Mouse (Mus musculus) liver, embryonic 16.5 days (tissue): ENCODE data around the gene Dscaml1. TPM values are rescaled to one million over a fixed set of nuclear protein-coding genes. Genes with fewer than 3 reads are reported as not detected.

Experiments
- ATAC-seq: fragments of 200-750 bp; cut with Nextera tagmentation; 2 replicates; pipeline ENCODE4 v1.8.0; 2017; ENCODE audit warnings: low read depth, mild to moderate bottlenecking, moderate number of reproducible peaks, moderate library complexity
- H3K27ac ChIP-seq: fragments of 300-500 bp; sonication (generic); 2 replicates; pipeline ENCODE4 v1.5.1; 2014; ENCODE audit warnings: mild to moderate bottlenecking, low read length
- H3K27me3 ChIP-seq: fragments of 300-500 bp; sonication (generic); 2 replicates; pipeline ENCODE4 v1.6.1; 2014; ENCODE audit warnings: low read depth, low read length, mixed read lengths; ENCODE audit not compliant: control insufficient read depth, insufficient read depth
- H3K36me3 ChIP-seq: fragments of 300-500 bp; sonication (generic); 2 replicates; pipeline ENCODE4 v1.6.1; 2014; ENCODE audit warnings: mild to moderate bottlenecking; ENCODE audit not compliant: control insufficient read depth, insufficient read depth
- H3K4me1 ChIP-seq: fragments of 300-500 bp; sonication (generic); 2 replicates; pipeline ENCODE4 v1.6.1; 2014; ENCODE audit warnings: low read depth, low read length, mixed read lengths; ENCODE audit not compliant: control insufficient read depth
- H3K4me2 ChIP-seq: fragments of 300-500 bp; sonication (generic); 2 replicates; pipeline ENCODE4 v1.6.1; 2014; ENCODE audit warnings: low read depth, low read length, mixed read lengths
- H3K4me3 ChIP-seq: fragments of 300-500 bp; sonication (generic); 2 replicates; pipeline ENCODE4 v1.5.1; 2014; ENCODE audit warnings: low read depth, mild to moderate bottlenecking, low read length
- H3K9ac ChIP-seq: fragments of 300-500 bp; sonication (generic); 2 replicates; pipeline ENCODE4 v1.6.1; 2014; ENCODE audit warnings: low read depth, low read length
- H3K9me3 ChIP-seq: fragments of 300-500 bp; sonication (generic); replicated peaks from 2 replicates; pipeline ENCODE4 v1.6.1; 2016; ENCODE audit warnings: low read length; ENCODE audit not compliant: control insufficient read depth
- WGBS: fragments of 180-500 bp; shearing (Covaris S2); extraction: QIAGEN DNeasy Blood & Tissue Kit; methylation state at CpG from one replicate; pipeline ENCODE4 v1.1.7; 2014; ENCODE audit not compliant: insufficient replicate concordance; 5-methylcytosine and 5-hydroxymethylcytosine counted together
- polyA plus RNA-seq: library from polyadenylated mRNA; unstranded; fragments of >200 nt; fragmentation: Nextera tagmentation; extraction: Ambion mirVana; gene quantifications from 2 replicates; pipeline ENCODE4 v1.2.1, GENCODE M21; 2015

Dscaml1 gene
- polyA plus RNA-seq, 1 experiment from 2014 or later, result not detected

DNA sequence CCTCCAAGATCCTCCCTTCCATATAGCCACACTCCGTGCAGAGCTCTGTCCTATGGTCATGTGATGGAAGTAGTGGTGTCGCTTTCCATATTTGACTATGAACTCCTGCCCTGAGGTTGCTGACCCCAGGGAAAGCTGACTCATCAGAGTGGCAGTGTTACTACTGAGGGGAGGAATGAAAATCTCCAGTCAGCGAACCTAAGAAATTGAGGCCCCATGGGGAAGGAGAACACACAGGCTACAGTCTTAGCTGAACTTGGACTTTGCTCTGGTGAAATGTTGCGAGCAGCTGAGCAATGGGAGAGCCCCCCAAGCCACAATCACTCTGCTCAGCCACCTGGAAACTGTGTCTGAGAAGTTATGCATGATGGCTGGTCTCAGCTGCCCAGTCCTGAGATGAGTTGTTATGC is 60.2 kb downstream of the Dscaml1 start:
- H3K27ac ChIP-seq, result no peak overlapping the region
- no peak for ATAC-seq

GRCm38 (mm10) chr9:45487179-45487801 is 60.9 kb downstream of the Dscaml1 start:
- Histone ChIP-seq H3K9ac (no peak overlapping the region), H3K36me3 (no peaks in the 10 kb centered on the region), H3K27me3 (no peaks in the 10 kb centered on the region), H3K4me1 (no peaks in the 10 kb centered on the region), H3K4me2 (no peak overlapping the region), H3K27ac (no peak overlapping the region), H3K9me3 (no peaks in the 10 kb centered on the region), H3K4me3 (no peak overlapping the region)
- 66% methylated on average over 12 of the region's 12 CpGs for WGBS
- ATAC-seq, result no peak

More for the DNA sequence above, 60.2 kb downstream of the Dscaml1 start:
- no peaks in the 10 kb centered on the region for H3K27me3 ChIP-seq
- H3K4me3 ChIP-seq, result no peak overlapping the region
- H3K4me2 ChIP-seq, result no peak overlapping the region
- H3K4me1 ChIP-seq, result no peaks in the 10 kb centered on the region
- H3K9me3 ChIP-seq, result no peaks in the 10 kb centered on the region
- WGBS, result 50% methylated on average over 4 of the region's 4 CpGs
- no peaks in the 10 kb centered on the region for H3K36me3 ChIP-seq
- H3K9ac ChIP-seq, result no peak overlapping the region

DNA sequence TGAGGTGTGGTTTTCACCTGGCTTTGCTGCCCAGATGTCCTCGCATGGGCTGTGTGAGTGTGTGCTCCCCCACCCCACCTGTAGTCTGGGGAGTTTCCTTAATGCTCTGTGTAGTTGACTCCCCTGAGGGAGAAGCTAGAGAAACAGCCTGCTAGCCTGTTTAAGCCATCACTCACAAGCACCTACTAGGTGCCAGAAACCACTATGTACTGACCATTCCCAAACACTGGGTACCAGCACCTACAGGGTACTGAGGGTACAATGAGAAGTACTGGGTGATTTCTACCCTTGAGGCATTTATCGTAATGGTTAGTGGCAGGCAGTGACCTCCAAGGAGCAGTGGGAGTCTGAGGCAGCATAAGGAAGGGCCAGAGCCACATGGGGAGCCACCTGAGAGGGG is 64.5 kb downstream of the Dscaml1 start:
- Histone ChIP-seq H3K9ac (no peak overlapping the region), H3K36me3 (no peaks in the 10 kb centered on the region), H3K9me3 (no peaks in the 10 kb centered on the region), H3K27me3 (no peaks in the 10 kb centered on the region), H3K4me1 (no peaks in the 10 kb centered on the region), H3K27ac (no peak overlapping the region), H3K4me3 (no peak overlapping the region), H3K4me2 (no peak overlapping the region)
- 50% methylated on average over 2 of the region's 2 CpGs for WGBS
- no peak for ATAC-seq

DNA sequence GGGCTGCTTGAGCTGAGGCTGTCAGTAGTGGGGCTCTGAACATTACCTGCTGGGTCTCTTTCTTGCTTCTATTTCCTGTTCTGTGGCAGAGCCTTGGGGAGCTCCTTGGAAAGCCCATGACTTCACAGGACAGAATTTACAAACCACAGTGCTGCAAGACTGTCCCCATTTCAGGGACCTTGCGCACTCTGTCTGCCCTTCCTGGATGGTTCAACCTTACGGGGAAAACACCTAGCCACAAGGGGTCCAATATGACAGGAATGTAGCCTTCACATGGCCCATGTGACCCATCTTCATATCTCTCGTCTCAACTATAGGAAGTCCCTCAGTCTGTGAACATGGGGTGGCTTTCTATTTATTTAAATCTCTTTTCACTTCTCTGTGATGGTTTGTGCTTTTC is 68.5 kb downstream of the Dscaml1 start:
- Histone ChIP-seq H3K4me1 (no peaks in the 10 kb centered on the region), H3K9me3 (no peaks in the 10 kb centered on the region)
- WGBS, result 51% methylated on average over 3 of the region's 3 CpGs

DNA sequence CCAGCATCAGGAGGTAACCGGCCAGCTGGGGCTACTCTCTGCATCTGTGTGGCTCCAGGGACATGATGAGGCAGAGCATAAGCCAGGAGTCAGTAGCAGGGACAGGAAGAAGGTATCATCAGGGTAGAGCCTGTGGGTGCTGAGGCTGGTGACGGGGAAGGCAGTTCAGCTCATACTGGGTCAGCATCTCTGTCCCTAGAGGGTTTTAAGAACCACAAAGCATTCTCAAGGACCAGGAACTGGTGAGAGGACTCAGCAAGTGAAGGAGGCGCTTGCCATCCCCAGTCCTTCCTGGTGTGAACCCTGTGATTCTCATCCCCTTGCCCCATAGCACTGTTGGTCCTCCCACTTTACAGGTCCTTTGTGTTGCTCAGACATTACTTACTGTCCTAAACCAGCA is 69.9 kb downstream of the Dscaml1 start:
- no peak overlapping the region for H3K4me2 ChIP-seq
- H3K4me1 ChIP-seq, result no peaks in the 10 kb centered on the region
- H3K27me3 ChIP-seq, result no peaks in the 10 kb centered on the region
- no peaks in the 10 kb centered on the region for H3K36me3 ChIP-seq
- no peaks in the 10 kb centered on the region for H3K9me3 ChIP-seq
- no peak overlapping the region for H3K9ac ChIP-seq
- no peak for ATAC-seq
- 56% methylated on average over 3 of the region's 3 CpGs for WGBS
- H3K27ac ChIP-seq, result no peak overlapping the region
- no peak overlapping the region for H3K4me3 ChIP-seq

More for the DNA sequence above, 68.5 kb downstream of the Dscaml1 start:
- no peak overlapping the region for H3K9ac ChIP-seq
- no peak for ATAC-seq
- H3K36me3 ChIP-seq, result no peaks in the 10 kb centered on the region
- no peak overlapping the region for H3K4me3 ChIP-seq
- H3K27ac ChIP-seq, result no peak overlapping the region
- H3K4me2 ChIP-seq, result no peak overlapping the region
- H3K27me3 ChIP-seq, result no peaks in the 10 kb centered on the region

- 38% methylated on average over 1 of the region's 1 CpGs for WGBS
- H3K4me1 ChIP-seq, result no peaks in the 10 kb centered on the region
- no peaks in the 10 kb centered on the region for H3K9me3 ChIP-seq
- no peaks in the 10 kb centered on the region for H3K27me3 ChIP-seq
- H3K27ac ChIP-seq, result no peak overlapping the region
- no peak overlapping the region for H3K4me3 ChIP-seq
- no peak overlapping the region for H3K4me2 ChIP-seq
- no peak for ATAC-seq
- no peak overlapping the region for H3K9ac ChIP-seq
- no peaks in the 10 kb centered on the region for H3K36me3 ChIP-seq
These were observed 70.5 kb downstream of the Dscaml1 start for GRCm38 (mm10) chr9:45496944-45497343.

GRCm38 (mm10) chr9:45499267-45499666 is 72.8 kb downstream of the Dscaml1 start:
- Histone ChIP-seq H3K36me3 (no peaks in the 10 kb centered on the region), H3K4me3 (no peak overlapping the region), H3K4me2 (no peak overlapping the region), H3K9ac (no peak overlapping the region), H3K27ac (no peak overlapping the region), H3K27me3 (no peaks in the 10 kb centered on the region), H3K4me1 (no peaks in the 10 kb centered on the region), H3K9me3 (no peaks in the 10 kb centered on the region)
- WGBS, result 22% methylated on average over 10 of the region's 10 CpGs
- no peak for ATAC-seq

DNA sequence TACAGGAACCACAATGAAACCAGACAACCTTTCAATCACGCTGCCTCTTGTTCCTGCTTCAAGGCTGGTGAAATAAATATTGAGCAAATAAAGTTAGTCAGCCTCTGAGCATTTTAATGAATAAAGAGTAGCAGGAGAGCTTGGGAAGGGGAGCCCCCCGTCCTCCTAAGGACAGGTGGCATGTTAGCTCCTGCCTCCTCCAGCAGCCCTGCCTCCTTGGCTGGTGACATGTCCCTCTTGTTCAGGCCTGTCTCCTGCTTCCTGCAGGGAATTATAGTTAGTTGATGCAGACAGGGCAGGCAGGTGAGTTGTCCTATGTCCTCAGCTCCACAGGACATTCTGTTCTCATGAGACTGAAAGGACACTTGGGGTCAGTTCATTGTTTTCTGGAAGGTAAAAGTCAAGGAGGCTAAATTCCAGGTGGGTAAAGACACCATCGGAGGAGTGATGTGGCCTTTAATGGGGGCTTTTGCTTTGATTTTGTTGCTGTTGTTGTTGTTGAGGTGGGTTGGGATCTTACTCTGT is 73.7 kb downstream of the Dscaml1 start:
- WGBS, result 55% methylated on average over 3 of the region's 3 CpGs

GRCm38 (mm10) chr9:45501295-45501927 is 75.0 kb downstream of the Dscaml1 start:
- no peak for ATAC-seq
- Histone ChIP-seq H3K9me3 (no peaks in the 10 kb centered on the region), H3K4me2 (no peak overlapping the region), H3K36me3 (no peaks in the 10 kb centered on the region), H3K4me1 (no peaks in the 10 kb centered on the region; the same call in 1 of the 2 replicates), H3K9ac (no peak overlapping the region), H3K4me3 (no peak overlapping the region), H3K27me3 (no peaks in the 10 kb centered on the region), H3K27ac (no peak overlapping the region)
- WGBS, result 53% methylated on average over 5 of the region's 5 CpGs

More for the DNA sequence above, 73.7 kb downstream of the Dscaml1 start:
- H3K4me3 ChIP-seq, result no peak overlapping the region
- H3K27ac ChIP-seq, result no peak overlapping the region
- no peaks in the 10 kb centered on the region for H3K27me3 ChIP-seq
- H3K9ac ChIP-seq, result no peak overlapping the region
- H3K4me1 ChIP-seq, result no peaks in the 10 kb centered on the region
- H3K4me2 ChIP-seq, result no peak overlapping the region
- ATAC-seq, result no peak
- H3K36me3 ChIP-seq, result no peaks in the 10 kb centered on the region
- no peaks in the 10 kb centered on the region for H3K9me3 ChIP-seq
